Mouse (Mus musculus) cortical plate, adult 2 months (tissue): ENCODE results near the gene 1700010I14Rik. TPM values are rescaled to one million over a fixed set of nuclear protein-coding genes. Genes with fewer than 3 reads are reported as not detected.

Experiments
- H3K27ac ChIP-seq: fragments of 200-500 bp; 2 replicates; pipeline ENCODE4 v1.5.1; 2012; ENCODE audit warnings: low read length, control low read depth, inconsistent platforms; ENCODE audit not compliant: insufficient read depth
- H3K4me1 ChIP-seq: fragments of 200-500 bp; 2 replicates; pipeline ENCODE4 v1.6.1; 2011; ENCODE audit warnings: low read length; ENCODE audit not compliant: control insufficient read depth, insufficient read depth
- H3K4me3 ChIP-seq: fragments of 200-500 bp; 2 replicates; pipeline ENCODE4 v1.5.1; 2011; ENCODE audit warnings: mild to moderate bottlenecking, low read length, control low read depth; ENCODE audit not compliant: insufficient read depth
- CTCF ChIP-seq: fragments of 200-500 bp; IDR thresholded peaks from 2 replicates; pipeline ENCODE4 v1.5.1; 2011; ENCODE audit warnings: mild to moderate bottlenecking, control low read depth, low read length; ENCODE audit not compliant: insufficient read depth; ENCODE audit errors: extremely low read depth
- POLR2A ChIP-seq: fragments of 200-500 bp; IDR thresholded peaks from 2 replicates; pipeline ENCODE4 v1.6.1; 2011; ENCODE audit warnings: mild to moderate bottlenecking, low read length, control low read depth; ENCODE audit not compliant: insufficient read depth; ENCODE audit errors: extremely low read depth
- polyA plus RNA-seq: library from polyadenylated mRNA; depleted of rRNA; stranded (reverse); fragments of >200 nt; gene quantifications from 2 replicates; pipeline ENCODE4 v1.2.3, GENCODE M21; 2012

1700010I14Rik gene
- polyA plus RNA-seq, 1 experiment: 0.73 TPM

GRCm38 (mm10) chr17:9052441-9052980 is 64.4 kb downstream of the 1700010I14Rik start:
- no peak overlapping the region for H3K4me3 ChIP-seq
- H3K27ac ChIP-seq: no peak overlapping the region
- TF ChIP-seq CTCF: no peak
- no peaks in the 10 kb centered on the region for H3K4me1 ChIP-seq

GRCm38 (mm10) chr17:9059360-9059932 is 71.3 kb downstream of the 1700010I14Rik start:
- no peak for TF ChIP-seq CTCF
- TF ChIP-seq POLR2A: no peak
- no peak overlapping the region for H3K4me3 ChIP-seq
- no peaks in the 10 kb centered on the region for H3K4me1 ChIP-seq
- H3K27ac ChIP-seq: no peak overlapping the region
